27 mouse cellular contexts compared by ENCODE assay signal in genomic region chr2:58187310-58188051, GRCm38 (mm10). TPM values are rescaled to one million over a fixed set of nuclear protein-coding genes. Genes with fewer than 3 reads are reported as not detected.
"Had no signal": no experiment of that assay in that cellular context is flagged by ENCODE, and none has a peak within 500 bp of the region (broad histone marks: within the 10 kb centered on the region; RNA-seq: fewer than 3 reads in every experiment).

No protein-coding gene starts in this region.

- H3K27me3 ChIP-seq: limb, embryonic 12.5 days; limb, embryonic 15.5 days; lung, embryonic 15.5 days; neural tube, embryonic 12.5 days; neural tube, embryonic 15.5 days had no signal

- H3K9ac ChIP-seq: limb, embryonic 12.5 days; limb, embryonic 15.5 days; liver, embryonic 14.5 days; liver, postnatal 0 days; lung, embryonic 15.5 days; neural tube, embryonic 12.5 days; neural tube, embryonic 15.5 days had no signal

- H3K9me3 ChIP-seq: limb, embryonic 12.5 days; limb, embryonic 15.5 days; lung, embryonic 15.5 days; neural tube, embryonic 12.5 days; neural tube, embryonic 15.5 days had no signal

- H3K36me3 ChIP-seq: limb, embryonic 12.5 days; limb, embryonic 15.5 days; lung, embryonic 15.5 days; neural tube, embryonic 12.5 days; neural tube, embryonic 15.5 days had no signal

- H3K4me3 ChIP-seq: layer of hippocampus, adult 2 months; left cerebral cortex, adult 2 months; limb, embryonic 12.5 days; limb, embryonic 15.5 days; lung, embryonic 15.5 days; neural tube, embryonic 12.5 days; neural tube, embryonic 15.5 days had no signal

- ATAC-seq: liver, postnatal 0 days had no signal

- H3K4me1 ChIP-seq: limb, embryonic 12.5 days; limb, embryonic 15.5 days; lung, embryonic 15.5 days; neural tube, embryonic 12.5 days; neural tube, embryonic 15.5 days had no signal

- H3K27ac ChIP-seq: kidney, postnatal 0 days; layer of hippocampus, adult 2 months; left cerebral cortex, adult 2 months; limb, embryonic 12.5 days; limb, embryonic 15.5 days; liver, embryonic 14.5 days; lung, embryonic 15.5 days; neural tube, embryonic 12.5 days; neural tube, embryonic 15.5 days; stomach, postnatal 0 days had no signal

- DNase-seq: kidney, adult 9 months; kidney, postnatal 25 days; layer of hippocampus, adult 9-11 months; liver, postnatal 0 days; lung, postnatal 10 days; lung, postnatal 4 days; midbrain, embryonic 14.5 days; right cerebral cortex, adult 18-20 months; right cerebral cortex, postnatal 14 days; right cerebral cortex, postnatal 4 days; thymus, adult 2 months; thymus, postnatal 14 days; thymus, postnatal 4 days had no signal

- H3K4me2 ChIP-seq: limb, embryonic 12.5 days; limb, embryonic 15.5 days; liver, embryonic 11.5 days; lung, embryonic 15.5 days; midbrain, embryonic 11.5 days; neural tube, embryonic 12.5 days; neural tube, embryonic 15.5 days had no signal

RNA-seq across cellular contexts. Expression of gene Cytip, which starts 7.9 kb away (rescaled TPM):
- total RNA-seq: layer of hippocampus, postnatal 25 days; left cerebral cortex, postnatal 36 days had no signal
